Mouse (Mus musculus): ENCODE data around the gene Frem1. TPM values are rescaled to one million over a fixed set of nuclear protein-coding genes. Genes with fewer than 3 reads are reported as not detected.

Frem1 gene
- polyA plus RNA-seq (2012; ENCODE audit: low replicate concordance) = not detected in 2 replicates

GRCm38 (mm10) chr4:83051634-83052577 is at the start of gene Frem1:
Gene Frem1 (minus strand): TSS chr4:83052339.

DNA sequence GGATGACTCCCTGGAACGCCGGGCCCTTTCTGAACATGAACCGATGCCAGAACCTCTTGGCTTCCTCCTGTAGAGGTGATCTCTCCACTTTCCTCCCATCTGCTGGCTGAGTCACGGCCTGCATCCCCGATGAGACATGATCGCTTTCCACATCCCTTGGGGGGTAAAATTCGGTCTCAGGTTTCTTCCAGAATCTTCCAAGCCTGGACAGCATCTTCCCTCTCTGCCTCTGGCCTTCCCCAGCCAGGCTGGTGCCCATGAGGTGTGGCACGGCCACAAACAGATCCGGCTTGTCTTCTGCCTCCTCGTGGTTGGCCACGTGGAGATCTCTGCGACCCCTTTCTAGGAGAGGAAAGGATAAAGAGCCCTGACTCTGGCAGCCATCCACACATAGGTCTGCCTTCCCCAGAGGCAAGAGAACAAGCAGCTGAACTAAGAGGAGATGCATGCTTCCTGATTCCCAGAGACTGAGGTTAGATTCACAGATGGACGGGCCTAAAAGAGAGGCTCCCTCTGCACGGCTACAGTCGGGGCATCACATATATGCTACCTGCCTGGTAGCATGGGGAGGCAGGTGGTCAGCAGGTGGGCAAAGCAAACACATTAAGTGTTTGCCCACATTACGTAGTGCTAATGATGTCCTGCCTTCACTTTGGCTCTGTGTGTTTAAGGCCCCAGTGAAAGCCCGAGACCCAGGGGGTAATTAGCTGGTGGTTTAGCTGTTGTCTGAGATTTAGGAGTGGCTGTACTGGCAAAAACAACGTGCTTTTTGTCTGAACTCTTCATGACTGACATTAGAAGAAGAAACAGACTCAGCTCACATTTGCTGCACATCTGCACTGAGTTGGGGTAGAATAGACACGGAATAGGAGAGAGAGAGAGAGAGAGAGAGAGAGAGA is 167.3 kb downstream of the Frem1 start, which contains the start of gene Cer1:
Gene Cer1, minus strand, starts transcription at position 513 of the 899 bp plus-strand sequence.

DNA sequence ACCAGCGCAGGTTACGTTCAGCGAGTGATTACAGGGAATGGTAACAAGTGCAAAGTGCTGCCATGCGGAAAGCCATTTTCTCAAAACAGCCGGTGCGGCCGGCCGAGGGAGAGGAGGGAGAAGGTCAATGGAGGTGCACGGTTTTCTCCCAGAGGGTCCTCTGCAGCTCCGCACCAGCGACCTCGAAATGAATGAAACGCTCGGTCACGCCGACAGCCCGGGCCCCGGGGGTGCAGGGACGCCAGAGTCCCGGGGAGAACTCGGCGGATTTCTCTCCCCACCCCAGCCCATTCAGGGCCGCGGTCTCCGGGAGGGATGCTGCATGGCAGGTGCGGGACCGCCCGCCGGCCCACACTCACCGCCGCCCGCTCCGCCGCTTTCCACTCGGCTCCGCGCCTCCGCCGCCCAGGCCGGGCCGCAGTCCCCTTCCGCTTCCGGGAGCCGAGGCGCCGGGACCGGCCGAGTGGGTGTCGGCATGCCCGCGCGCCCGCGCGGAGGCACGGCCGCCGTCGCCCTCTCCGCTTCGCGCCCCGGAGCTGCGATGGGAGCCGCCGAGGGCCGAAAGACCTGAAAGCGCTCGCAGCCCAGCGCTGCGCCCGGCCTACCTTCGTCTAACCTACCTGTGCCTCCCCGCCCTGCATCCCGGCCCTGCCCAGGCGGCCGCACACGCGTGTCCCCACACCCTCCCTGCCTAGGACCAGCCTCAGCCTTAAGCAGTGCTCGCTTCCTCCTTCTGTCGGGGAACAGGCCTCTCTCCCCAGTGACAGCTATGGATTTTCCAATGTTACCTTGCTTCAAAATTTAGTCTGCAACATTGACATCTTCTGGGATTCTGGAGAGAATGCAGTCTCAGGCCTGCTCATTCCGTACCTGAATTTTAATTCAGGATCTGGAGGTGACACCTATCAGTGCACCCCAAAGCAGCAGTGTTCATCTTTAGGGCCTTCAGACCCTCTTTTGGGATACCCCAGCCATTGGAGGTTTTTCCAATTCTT is 192.7 kb downstream of the Frem1 start, which contains the start of gene Zdhhc21:
Gene Zdhhc21, minus strand, starts transcription at position 828 of the 995 bp plus-strand sequence.

Other genes with a start within 250 kb of the Frem1 start
- gene Zdhhc21, start 192.4 kb downstream of the Frem1 start, polyA plus RNA-seq (2012; ENCODE audit: low replicate concordance) = 0.98 and 1.9 TPM in 2 replicates
- gene Cer1, start 167.2 kb downstream of the Frem1 start, polyA plus RNA-seq (2012; ENCODE audit: low replicate concordance) = not detected in 2 replicates